Mouse (Mus musculus) MN1 (cell line): ENCODE data around the gene Phykpl.

ENCODE experiments used
- DNase-seq: peaks from one replicate; pipeline ENCODE4 v3.0.0-alpha.2; 2016; ENCODE audit warnings: low spot score

Gene Phykpl

DNA sequence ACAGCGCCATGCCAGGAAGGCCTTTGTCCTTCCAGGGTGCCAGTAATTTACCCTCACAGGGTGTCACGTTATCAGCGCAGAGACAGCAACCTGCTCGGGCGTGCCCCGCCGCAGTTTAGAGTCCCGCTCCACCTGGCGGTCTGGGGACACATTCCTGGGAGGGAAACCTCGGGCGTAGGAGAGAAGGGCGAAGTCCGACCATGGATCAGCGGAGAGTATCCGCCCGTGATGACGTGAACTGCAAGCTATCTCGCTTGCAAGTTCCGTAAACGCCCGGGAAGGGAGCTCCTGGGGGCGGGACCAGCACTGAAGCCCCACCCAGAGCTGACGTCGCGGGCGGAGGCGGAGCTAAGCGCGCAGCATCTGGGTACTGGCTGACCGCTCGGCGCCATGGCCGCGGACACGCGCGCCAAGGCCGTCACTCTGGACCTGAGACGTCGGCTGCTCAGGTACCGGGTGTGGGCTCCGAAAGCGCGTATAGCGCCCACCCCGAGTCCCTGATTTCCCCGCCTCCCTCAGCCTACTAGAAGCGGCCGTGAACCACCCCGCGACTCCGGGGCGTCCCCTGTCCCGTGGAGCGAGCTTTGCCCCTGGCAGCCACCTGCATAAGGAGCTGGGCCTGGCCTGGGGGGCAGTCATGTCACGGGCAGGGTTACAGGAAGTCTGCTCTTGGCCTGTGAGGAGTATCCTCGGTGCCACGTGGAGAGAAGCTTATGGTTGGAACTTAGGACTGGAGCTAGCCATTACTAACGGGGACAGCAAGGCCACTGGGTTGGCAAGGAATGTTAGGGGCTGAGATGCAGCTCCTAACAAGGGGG lies at the start of gene Phykpl:
Phykpl (plus strand) TSS at position 327 of the 818 bp plus-strand sequence.
- peak; percentile 99 for DNase-seq

GRCm38 (mm10) chr11:51538388-51538787 lies 46.2 kb upstream of the Phykpl start:
- peak; percentile 21 for DNase-seq

- DNase-seq: no peak
These were observed 45.4 kb upstream of the Phykpl start for GRCm38 (mm10) chr11:51538919-51539758.

DNA sequence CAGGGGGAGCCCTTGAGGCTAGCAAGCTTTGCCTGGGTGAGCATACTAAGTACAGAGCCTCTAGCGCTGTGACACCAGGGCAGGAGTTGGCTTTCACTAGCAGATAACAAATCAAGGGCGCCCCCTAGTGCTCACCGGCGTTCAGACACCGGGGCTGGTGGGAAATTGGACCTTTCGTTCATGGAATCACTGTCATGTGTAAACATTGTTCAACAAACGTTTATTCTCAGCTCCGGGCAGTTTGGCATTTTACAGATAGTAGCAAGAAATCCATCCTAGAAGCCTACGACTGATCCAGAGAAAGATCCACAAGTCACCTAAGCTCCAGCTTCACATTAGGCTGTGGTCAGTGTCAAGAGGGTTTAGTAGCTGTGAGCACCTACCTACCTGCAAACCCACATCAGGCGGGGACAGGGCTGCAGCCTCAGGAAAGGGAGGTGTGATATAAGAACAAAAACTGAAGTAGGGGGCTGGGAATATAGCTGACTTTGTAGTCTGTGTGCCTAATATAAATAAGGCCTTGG lies 44.7 kb upstream of the Phykpl start:
- DNase-seq: peak; percentile 95

- no peak for DNase-seq
These were observed 42.1 kb upstream of the Phykpl start for GRCm38 (mm10) chr11:51542424-51542823.

- no peak for DNase-seq
These were observed 41.0 kb upstream of the Phykpl start for GRCm38 (mm10) chr11:51543487-51544050.

DNA sequence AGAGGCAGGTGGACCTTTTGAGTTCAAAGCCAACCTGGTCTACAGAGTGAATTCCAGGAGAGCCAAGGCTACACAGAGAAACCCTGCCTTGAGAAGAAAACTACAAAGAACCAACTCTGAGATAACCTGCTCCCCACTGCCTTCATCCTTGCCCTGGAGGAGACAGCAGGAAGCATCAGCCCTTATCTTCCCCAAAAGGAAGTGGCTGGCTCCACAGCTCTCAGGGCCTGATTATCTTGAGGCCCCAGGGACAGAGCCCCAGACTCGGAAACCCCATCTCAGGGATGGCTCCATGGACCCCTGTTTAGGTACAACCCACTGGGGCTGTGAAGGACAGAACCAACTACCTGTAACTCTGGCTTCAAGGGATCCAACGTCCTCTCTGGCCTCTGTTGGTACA lies 40.1 kb upstream of the Phykpl start:
- no peak for DNase-seq

DNA sequence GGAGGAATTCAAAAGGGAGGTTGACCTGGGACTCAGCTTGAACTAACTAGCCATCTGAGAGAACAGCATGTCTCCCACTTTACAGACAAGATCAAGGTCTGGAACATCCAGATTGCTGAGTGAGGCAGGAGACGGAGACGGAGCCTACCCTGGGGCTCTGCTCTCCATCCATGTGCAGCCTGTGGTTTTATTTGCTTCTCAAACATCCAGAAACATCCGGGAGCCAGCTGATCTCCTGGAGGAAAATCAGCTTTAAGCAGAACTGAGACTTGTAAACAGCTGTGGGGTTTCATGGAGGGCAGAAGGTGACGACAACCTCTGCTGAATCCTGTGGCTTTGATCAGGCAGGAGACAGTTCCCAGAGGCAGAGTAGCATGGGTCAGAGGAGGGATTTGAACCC lies 38.7 kb upstream of the Phykpl start:
- no peak for DNase-seq

DNA sequence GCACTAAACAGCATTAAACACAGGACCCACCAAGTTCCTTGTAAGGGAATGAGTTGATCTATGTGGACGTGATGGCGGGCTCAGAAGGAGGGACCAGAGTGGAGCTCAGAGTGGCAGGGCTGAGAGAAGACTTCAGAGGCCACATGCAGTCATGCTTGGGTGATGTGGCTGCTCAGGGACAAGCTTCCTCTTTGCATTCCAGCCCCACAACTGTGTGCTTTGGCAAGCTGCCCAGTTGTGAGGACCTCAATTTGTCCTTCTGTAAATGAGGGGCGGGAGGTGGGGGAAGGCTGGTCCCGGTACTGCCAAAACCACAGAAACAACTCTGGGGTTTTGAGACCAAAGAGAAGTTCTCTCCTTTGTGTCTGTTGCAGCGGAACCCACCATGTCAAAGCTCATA lies 33.3 kb upstream of the Phykpl start:
- DNase-seq: no peak

DNA sequence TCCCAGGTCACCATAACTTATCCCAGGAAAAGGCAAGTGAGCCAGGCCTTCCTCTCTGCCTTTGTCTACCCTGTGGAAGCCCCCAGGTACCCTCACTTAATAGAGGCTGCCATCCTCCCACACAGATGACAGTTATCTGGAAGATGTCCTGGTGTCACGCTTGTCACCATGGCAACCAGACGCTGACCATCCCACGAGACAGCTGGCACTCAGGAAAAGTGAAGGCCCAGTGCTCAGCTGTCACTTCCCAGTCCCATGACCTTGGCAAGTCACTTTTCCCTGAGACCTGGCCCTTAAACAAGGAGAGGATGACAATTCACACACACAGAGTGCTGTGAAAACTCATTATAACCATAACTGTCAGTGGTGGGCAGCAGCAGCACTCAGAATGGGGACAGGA lies 32.5 kb upstream of the Phykpl start:
- DNase-seq: no peak

DNA sequence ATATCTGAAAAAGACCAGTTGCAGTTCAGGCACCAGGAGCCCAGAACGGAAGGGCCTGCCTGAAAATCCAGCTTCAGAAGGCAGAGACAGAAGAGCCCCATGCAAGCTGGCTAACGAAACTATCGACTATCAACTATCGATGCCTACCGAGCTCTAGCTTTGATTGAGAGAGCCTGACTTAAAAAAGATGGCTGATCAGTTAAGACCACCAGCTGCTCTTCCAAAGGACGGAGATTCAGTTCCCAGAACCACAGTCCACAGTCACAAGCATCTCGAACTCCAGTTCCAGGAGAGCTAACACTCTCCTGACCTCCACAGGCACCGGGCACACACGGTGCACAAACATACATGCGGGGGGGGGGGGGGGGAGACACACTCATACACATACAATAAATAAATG lies 30.0 kb upstream of the Phykpl start:
- DNase-seq: no peak

DNA sequence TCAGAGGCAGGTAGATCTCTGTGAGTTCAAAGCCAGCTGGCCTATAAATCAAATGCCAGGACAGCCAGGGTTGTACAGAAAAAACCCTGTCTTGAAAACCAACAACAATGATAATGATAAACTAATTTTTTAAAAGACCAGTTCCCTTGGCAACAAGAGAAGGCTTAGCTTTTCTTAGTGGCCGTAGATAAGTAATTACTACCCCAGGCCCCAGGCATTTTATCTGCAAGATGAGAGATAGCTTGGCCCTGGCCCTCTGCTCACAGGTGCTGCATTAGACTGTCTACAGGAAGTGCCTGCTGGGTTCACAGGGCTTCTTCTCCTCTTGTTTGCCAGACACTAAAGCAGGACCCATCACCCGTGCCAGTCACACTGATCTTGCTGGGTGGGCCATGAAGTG lies 29.5 kb upstream of the Phykpl start:
- DNase-seq: no peak

- DNase-seq: no peak
These were observed 21.3 kb upstream of the Phykpl start for GRCm38 (mm10) chr11:51563276-51563675.

DNA sequence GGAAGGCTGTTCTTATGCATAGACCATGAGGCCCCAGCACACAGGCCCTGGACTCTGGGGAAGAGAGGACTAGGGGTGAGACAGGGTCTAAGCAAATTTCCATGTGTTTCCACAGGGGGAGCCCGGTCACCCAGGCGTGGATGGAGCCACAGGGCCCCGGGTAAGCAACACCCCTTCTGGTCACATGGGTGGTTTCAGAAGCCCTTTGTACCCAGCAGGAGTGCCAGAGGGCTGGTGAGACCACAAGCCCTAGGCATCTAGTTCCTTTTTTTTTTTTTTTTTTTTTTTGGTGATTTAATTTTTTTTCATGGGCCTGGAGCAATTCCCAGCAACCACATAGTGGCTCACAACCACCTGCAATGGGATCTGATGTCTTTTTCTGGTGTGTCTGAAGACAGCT lies 19.5 kb upstream of the Phykpl start:
- no peak for DNase-seq

- DNase-seq: no peak
These were observed 18.6 kb upstream of the Phykpl start for GRCm38 (mm10) chr11:51565951-51566350.

- no peak for DNase-seq
These were observed 15.8 kb upstream of the Phykpl start for GRCm38 (mm10) chr11:51568801-51569200.

GRCm38 (mm10) chr11:51576454-51576853 lies 8.1 kb upstream of the Phykpl start:
- DNase-seq: peak; percentile 55

DNA sequence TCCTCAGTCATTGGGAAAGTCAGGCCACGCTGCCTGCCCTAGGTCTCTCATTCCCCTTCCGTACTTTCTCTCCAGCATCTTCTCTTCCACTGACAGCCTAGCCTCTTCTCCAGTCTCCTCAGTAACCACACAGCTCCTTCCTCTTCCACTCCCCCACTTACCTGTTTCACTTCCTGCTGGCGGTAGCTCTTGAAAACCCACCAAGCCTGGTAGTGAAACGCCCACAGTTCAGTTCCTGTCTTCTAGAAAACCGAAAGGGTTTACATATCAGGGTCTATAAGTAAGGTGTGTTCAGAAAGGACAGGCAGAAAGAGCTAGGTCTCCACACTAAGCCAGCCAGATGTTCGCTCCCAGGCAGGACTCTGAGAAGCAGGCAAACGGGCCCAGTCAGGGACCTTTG lies 7.0 kb upstream of the Phykpl start:
- no peak for DNase-seq

- DNase-seq: no peak
These were observed 5.5 kb upstream of the Phykpl start for GRCm38 (mm10) chr11:51579024-51579423.

GRCm38 (mm10) chr11:51582713-51583112 lies 1.8 kb upstream of the Phykpl start:
- DNase-seq: peak; percentile 86

GRCm38 (mm10) chr11:51584057-51584430 lies 513 bp upstream of the Phykpl start:
- DNase-seq: no peak

GRCm38 (mm10) chr11:51585608-51586252 lies 1.2 kb downstream of the Phykpl start:
- no peak for DNase-seq
